Mouse (Mus musculus): ENCODE measurements around the gene Aox4. TPM values are rescaled to one million over a fixed set of nuclear protein-coding genes. Genes with fewer than 3 reads are reported as not detected.

Gene Aox4
- total RNA-seq, 1 experiment from 2014 or later: 0.07 TPM

GRCm38 (mm10) chr1:58248518-58248917 is 38.3 kb downstream of the Aox4 start:
- DNase-seq: no peak

DNA sequence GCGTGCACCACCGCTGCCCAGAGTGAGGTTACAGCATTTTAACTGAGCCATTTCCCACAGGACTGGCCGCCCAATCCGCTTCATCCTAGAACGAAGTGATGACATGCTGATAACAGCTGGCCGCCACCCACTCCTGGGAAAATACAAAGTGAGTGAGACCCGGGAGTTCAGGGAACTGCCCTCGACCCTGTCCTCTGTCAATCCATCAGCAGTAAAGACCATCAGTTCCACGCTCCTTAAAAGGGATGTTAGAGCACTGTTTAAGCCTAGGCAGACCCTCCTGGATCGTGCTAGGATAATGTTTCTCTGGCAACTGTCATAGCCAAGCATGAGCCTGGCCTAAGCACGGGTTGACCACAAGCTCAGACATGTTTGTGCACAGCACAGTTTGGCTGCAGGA is 43.3 kb downstream of the Aox4 start:
- DNase-seq: no peak

- DNase-seq: peak; percentile 37
Measured at GRCm38 (mm10) chr1:58257195-58257991, 47.2 kb downstream of the Aox4 start.

GRCm38 (mm10) chr1:58260311-58260710 is 50.1 kb downstream of the Aox4 start:
- DNase-seq: no peak

GRCm38 (mm10) chr1:58268231-58268630 is 58.0 kb downstream of the Aox4 start:
- no peak for DNase-seq

DNA sequence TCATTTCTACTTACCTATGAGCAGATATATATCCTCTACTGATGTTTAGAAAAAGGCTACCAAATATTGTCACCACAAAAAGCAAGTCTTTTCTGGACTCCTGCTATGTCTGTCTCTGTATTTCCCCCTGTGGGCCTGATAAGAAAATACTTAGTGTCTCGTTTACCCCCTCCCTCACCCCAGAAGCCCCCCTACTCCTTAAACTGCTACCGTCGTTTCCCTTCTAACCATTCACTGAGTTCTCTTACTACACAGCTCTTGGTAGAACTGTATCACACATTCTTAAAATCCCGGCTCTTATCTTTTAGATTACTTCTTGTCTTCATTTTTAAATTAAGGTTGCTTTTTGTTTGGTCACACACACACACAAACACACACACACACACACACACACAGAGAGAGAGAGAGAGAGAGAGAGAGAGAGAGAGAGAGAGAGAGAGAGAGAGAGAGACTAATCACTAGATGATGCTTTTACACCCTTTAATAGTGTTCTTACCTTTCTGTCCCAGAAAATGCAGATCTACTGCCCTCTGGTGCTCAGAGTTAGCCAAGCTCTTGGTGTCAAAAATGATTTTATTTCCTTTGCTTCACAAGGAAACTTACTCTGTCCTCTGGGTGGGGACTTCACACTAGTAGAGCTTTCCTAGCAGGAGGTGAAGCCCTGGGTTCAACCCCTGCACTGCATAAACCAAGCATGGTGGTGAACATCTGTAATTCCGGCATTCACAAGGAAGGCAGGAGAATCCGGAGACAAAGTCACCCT is 60.8 kb downstream of the Aox4 start:
- peak; percentile 64 for DNase-seq

DNA sequence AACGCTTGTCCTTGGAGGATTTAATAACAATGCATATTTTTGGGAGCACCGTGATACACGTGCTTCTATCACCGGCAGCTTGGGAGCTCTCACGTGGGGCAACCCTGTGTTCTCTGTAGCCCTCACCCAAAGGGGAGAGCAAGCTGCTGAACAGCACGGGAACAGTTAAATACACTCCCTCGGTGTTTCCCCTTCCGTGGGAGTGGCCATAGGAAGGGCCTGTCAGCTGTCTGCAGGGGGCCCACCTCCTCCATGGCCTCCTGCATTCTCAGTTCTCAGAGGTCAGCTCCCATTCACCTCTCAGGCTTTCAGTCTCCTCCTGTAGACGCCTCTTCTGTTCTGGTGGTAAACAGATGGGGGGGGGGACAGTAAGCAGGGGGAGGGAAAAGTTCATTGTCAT is 65.7 kb downstream of the Aox4 start:
- no peak for DNase-seq

DNA sequence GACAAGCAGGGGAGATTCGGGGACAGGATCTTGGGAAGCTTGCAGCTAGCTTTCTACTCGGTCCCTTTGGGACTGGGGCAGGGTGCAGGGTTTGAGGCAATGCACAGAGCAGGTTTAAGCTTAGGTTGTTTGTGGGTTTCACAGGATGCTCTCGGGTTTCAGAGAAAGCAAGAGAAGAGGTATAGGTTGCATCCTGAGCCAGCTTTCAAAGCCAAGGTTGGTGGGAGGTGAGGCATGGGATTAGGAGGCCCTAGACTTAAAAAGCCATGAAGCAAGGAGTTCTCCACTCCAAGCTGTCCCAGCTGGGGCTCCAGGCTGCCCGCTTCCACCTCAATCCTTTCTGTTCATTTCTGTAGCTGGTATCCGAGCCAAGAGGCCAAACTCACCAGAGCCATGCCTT is 67.8 kb downstream of the Aox4 start, which contains the start of gene Aox2:
Gene Aox2, plus strand, starts transcription at position 301 of the 400 bp plus-strand sequence.
- no peak for DNase-seq

DNA sequence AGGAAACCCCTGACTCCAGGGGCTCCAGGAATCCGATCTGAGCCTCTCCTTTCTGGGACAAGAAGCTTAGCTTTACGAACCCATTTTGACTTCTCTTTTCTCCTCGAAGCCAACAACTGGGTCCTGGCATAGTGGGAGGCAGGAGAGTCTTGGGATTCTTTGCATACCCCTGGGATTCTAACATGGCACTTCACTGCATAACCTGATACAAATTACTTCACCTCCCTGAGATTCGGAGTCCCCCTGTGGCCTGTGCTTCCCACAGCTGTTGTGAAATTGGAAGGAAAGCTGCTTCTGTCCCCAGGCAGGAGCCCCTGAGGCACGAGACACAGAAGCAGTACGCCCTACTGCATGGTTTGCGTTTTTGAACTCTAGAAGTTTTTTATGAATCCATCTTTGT is 68.3 kb downstream of the Aox4 start:
- DNase-seq: peak; percentile 38

GRCm38 (mm10) chr1:58280381-58280780 is 70.2 kb downstream of the Aox4 start:
- peak; percentile 41 for DNase-seq

- no peak for DNase-seq
Measured at GRCm38 (mm10) chr1:58280939-58281624, 70.9 kb downstream of the Aox4 start.

DNA sequence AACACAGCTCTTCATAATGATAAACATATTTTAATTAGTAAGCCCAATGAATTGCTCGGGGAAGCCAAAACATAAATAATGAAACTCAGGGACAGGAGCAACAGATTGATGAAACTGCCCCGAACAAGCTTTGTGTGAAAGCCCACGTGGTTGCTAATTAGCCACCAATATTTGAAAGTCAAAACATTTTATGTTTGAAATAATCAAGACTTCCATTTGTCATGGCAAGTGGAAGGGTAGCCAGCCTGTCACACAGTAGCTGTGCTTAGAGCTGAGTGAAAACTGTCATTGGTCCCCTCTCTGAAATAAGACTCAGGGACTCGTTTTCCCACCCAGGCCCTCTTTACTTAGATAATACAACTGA is 71.4 kb downstream of the Aox4 start:
- no peak for DNase-seq

GRCm38 (mm10) chr1:58284505-58284904 is 74.3 kb downstream of the Aox4 start:
- no peak for DNase-seq

GRCm38 (mm10) chr1:58288091-58288490 is 77.9 kb downstream of the Aox4 start:
- DNase-seq: no peak

- DNase-seq: no peak
Measured at GRCm38 (mm10) chr1:58289863-58290469, 79.8 kb downstream of the Aox4 start.

DNA sequence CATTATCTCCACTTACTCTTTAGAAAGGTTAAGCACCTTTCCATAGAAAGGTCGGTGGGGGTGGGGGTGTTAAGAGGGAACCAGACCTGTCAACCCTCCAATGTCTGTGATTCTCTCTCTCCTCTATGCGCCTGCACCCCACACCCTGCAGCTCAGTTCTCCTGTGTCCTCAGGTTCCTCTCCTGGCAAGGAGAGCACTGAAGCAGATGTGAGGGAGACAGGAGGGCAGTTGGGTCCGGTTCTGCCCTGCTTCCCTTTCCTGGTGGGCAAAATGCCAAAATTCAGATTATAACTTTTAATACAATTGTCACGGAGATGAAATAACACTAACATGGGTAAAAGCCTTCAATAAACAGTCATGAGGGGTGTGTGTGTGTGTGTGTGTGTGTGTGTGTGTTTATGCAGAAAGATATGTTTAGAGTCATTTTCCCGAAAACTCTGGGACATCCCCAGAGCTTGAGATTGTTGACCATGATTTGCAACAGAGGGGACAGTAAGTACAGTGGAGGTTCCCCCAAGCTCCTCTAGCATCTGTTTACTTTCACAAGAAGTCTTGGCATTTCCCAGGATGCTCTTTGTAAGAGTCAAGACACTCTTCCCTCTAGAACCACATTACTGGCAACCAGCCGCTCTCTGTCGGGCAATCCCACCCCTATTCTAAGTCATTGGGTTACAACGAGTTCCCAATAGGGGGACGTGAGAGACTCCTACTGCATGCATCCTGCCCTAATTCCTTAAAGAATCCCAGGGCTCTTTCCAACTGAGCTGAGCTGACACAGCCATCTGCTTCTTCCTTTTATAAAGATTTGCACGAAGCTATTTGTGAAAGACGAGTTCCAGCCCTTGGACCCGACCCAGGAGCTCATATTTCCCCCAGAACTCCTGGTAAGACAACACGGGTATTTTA is 81.5 kb downstream of the Aox4 start:
- DNase-seq: no peak

DNA sequence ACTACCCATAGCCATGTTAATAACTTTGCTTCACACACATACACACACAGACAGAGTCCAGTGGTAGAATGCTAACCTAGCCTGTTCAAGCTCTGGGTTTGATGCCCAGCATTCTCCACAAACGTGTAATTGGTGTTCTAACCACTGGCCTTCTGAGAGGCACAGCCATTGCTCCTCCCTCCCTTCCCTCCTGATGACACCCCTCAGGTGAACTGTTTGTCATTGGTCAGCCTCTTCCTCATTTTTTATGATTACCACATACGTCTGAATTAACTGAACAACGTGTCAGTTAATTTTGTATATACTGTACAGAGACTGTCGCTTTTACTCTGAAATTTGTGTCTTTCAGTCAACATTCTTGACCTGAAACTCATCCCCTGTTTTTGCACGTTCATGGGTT is 84.5 kb downstream of the Aox4 start:
- DNase-seq: no peak

DNA sequence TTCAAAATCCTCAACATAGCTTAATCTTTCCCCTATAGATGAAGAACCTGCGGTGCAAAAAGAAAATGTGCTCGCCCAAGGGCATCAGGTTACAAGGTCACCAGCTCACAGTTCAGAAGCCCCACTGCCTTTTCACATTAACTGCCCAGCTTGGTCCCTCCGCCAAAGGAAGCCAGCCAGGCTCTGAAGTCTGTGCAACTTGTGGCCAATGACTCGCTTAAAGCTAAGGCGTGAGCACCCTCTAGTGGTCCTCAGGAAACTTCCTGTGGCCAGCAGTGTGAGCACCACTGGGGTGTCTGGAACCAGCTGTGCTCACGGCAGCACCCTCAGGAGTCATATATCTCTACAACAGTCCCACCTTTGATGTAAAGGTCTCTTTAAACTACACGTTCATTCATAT is 86.1 kb downstream of the Aox4 start:
- DNase-seq: peak; percentile 88

- DNase-seq: no peak
Measured at GRCm38 (mm10) chr1:58296821-58297220, 86.6 kb downstream of the Aox4 start.

DNA sequence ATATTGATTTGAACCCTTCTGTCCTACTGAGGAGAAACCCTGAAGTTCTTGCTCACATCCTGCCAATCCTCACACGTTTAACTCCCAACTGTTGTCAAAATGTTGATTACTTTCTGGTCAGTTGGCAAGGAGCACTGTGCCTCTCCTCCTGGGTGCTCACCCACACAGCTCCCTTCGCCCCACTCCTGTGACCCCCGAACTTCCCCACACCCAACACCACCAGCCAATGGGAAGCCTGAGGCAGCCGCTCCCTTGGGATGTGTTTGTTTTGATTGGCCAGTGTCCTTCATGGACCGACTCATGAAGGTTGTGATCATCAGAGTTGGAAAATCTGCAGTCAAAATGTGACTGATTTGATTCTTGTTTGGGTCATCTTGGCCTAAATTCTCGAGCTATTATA is 88.2 kb downstream of the Aox4 start:
- DNase-seq: peak; percentile 48

- DNase-seq: no peak
Measured at GRCm38 (mm10) chr1:58301073-58301472, 90.9 kb downstream of the Aox4 start.

DNA sequence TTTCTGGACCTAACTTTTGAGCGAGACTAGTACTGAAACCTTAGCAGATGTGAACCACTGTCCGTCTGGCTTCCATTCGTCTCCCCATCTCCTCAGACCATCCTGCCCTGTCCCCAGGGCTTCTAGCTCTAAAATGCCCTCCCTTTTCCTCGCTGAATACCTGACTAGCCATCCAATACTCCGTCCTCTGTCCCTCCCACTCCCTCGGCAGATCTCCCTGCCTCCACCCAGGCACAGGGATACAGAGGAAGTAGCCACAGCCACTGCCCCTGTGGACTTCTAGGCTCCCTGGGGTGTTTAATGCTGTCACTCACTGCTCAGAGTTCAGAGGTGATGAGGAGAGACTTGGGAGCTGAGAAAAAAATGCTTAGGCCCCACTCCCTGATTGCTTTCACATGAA is 91.8 kb downstream of the Aox4 start:
- no peak for DNase-seq

All from adrenal gland, postnatal 14 days (tissue).